Mouse (Mus musculus): ENCODE data around the gene Atm.

DNA sequence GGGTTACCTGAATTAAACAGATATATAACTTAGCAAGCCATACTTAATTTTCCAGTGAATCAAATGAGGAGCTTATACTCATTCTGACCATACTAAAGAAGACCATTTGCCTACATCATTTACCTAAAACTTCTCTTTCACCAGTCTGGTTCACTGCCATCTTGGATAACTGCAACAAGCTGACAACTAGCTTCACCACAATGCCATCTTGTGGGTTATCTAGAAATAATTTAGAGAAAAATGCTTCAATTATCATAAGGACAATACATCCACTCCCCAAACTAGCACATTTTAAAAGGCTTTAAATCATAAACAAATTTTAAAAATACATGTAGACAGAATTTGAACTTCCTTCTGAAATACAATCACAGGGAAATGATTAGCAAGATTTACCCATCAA lies 50.7 kb downstream of the Atm start:
- TF ChIP-seq MAFK (IDR thresholded peaks at IDR 0.05; ENCODE audit: insufficient read depth, low read depth, low read length): no peak
- no peak for TF ChIP-seq HCFC1 (IDR thresholded peaks at IDR 0.05; ENCODE audit: borderline replicate concordance, insufficient read depth, low read length)

Data from ES-E14 (cell line).